Mouse (Mus musculus) embryonic facial prominence, embryonic 10.5 days (tissue): ENCODE measurements around the gene Ppp1r35. TPM values are rescaled to one million over a fixed set of nuclear protein-coding genes. Genes with fewer than 3 reads are reported as not detected.

Experiments used
- DNase-seq: peaks from one replicate; pipeline ENCODE4 v3.0.0-alpha.2; 2017; ENCODE audit warnings: low spot score
- H3K27ac ChIP-seq: fragments of 300-500 bp; sonication (generic); replicated peaks from 2 replicates; pipeline ENCODE4 v1.5.1; 2016; ENCODE audit warnings: mild to moderate bottlenecking
- H3K27me3 ChIP-seq: fragments of 300-500 bp; sonication (generic); replicated peaks from 2 replicates; pipeline ENCODE4 v1.6.1; 2016; ENCODE audit warnings: low read depth, mild to moderate bottlenecking; ENCODE audit not compliant: poor library complexity, severe bottlenecking
- H3K36me3 ChIP-seq: fragments of 300-500 bp; sonication (generic); replicated peaks from 2 replicates; pipeline ENCODE4 v1.6.1; 2016; ENCODE audit warnings: mild to moderate bottlenecking, moderate library complexity
- H3K4me1 ChIP-seq: fragments of 300-500 bp; sonication (generic); 2 replicates; pipeline ENCODE4 v1.6.1; 2016
- H3K4me3 ChIP-seq: fragments of 300-500 bp; sonication (generic); 2 replicates; pipeline ENCODE4 v1.5.1; 2016; ENCODE audit warnings: mild to moderate bottlenecking, moderate library complexity
- H3K9me3 ChIP-seq: fragments of 300-500 bp; sonication (generic); 2 replicates; pipeline ENCODE4 v1.6.1; 2016; ENCODE audit warnings: mild to moderate bottlenecking
- WGBS: fragments of 180-500 bp; shearing (Covaris S2); methylation state at CpG from one replicate; pipeline ENCODE4 v1.1.7; 2016; 5-methylcytosine and 5-hydroxymethylcytosine counted together
- polyA plus RNA-seq: library from polyadenylated mRNA; unstranded; fragments of >200 nt; fragmentation: Nextera tagmentation; extraction: Ambion mirVana; gene quantifications from 2 replicates; pipeline ENCODE4 v1.2.1, GENCODE M21; 2016

Ppp1r35 gene
- polyA plus RNA-seq, 1 experiment from 2014 or later = 49.1 TPM

GRCm38 (mm10) chr5:137788946-137789531, 10.4 kb downstream of the Ppp1r35 start:
- peaks cover 12% of the 10 kb centered on the region for H3K36me3 ChIP-seq
- H3K27me3 ChIP-seq = peaks cover 12% of the 10 kb centered on the region; the same call in 1 of the 2 replicates
- WGBS = 91% methylated on average over 2 of the region's 2 CpGs
- DNase-seq = no peak
- no peak overlapping the region for H3K4me3 ChIP-seq
- peaks cover 21% of the 10 kb centered on the region for H3K4me1 ChIP-seq
- no peak overlapping the region for H3K27ac ChIP-seq
- no peaks in the 10 kb centered on the region for H3K9me3 ChIP-seq

- H3K9me3 ChIP-seq = no peaks in the 10 kb centered on the region
- peaks cover 12% of the 10 kb centered on the region; the same call in 1 of the 2 replicates for H3K27me3 ChIP-seq
- H3K27ac ChIP-seq = no peak overlapping the region
- no peak for DNase-seq
- peaks cover 4% of the 10 kb centered on the region for H3K4me1 ChIP-seq
- H3K4me3 ChIP-seq = no peak overlapping the region
- no peaks in the 10 kb centered on the region for H3K36me3 ChIP-seq
Observed at GRCm38 (mm10) chr5:137791553-137791952, 12.9 kb downstream of the Ppp1r35 start.

- 75% methylated on average over 3 of the region's 3 CpGs for WGBS
- DNase-seq = no peak
Observed at GRCm38 (mm10) chr5:137796606-137797005, 18.0 kb downstream of the Ppp1r35 start.

GRCm38 (mm10) chr5:137800917-137801316, 22.3 kb downstream of the Ppp1r35 start:
- Histone ChIP-seq H3K36me3 (no peaks in the 10 kb centered on the region), H3K4me3 (no peak overlapping the region), H3K4me1 (no peaks in the 10 kb centered on the region), H3K27ac (no peak overlapping the region), H3K9me3 (no peaks in the 10 kb centered on the region), H3K27me3 (no peaks in the 10 kb centered on the region)
- no peak for DNase-seq
- 80% methylated on average over 3 of the region's 3 CpGs for WGBS

More at GRCm38 (mm10) chr5:137796606-137797005, 18.0 kb downstream of the Ppp1r35 start:
- H3K36me3 ChIP-seq = no peaks in the 10 kb centered on the region
- H3K9me3 ChIP-seq = no peaks in the 10 kb centered on the region
- H3K27me3 ChIP-seq = no peaks in the 10 kb centered on the region
- H3K4me1 ChIP-seq = no peaks in the 10 kb centered on the region
- H3K4me3 ChIP-seq = no peak overlapping the region
- no peak overlapping the region for H3K27ac ChIP-seq

GRCm38 (mm10) chr5:137806158-137806557, 27.5 kb downstream of the Ppp1r35 start:
- no peak overlapping the region for H3K27ac ChIP-seq
- H3K36me3 ChIP-seq = no peaks in the 10 kb centered on the region
- no peaks in the 10 kb centered on the region for H3K27me3 ChIP-seq
- H3K4me3 ChIP-seq = no peak overlapping the region
- DNase-seq = no peak
- H3K4me1 ChIP-seq = no peaks in the 10 kb centered on the region
- WGBS = 73% methylated on average over 1 of the region's 1 CpGs
- H3K9me3 ChIP-seq = no peaks in the 10 kb centered on the region

GRCm38 (mm10) chr5:137808316-137808715, 29.7 kb downstream of the Ppp1r35 start:
- H3K27ac ChIP-seq = no peak overlapping the region
- H3K4me3 ChIP-seq = no peak overlapping the region
- H3K4me1 ChIP-seq = no peaks in the 10 kb centered on the region
- 90% methylated on average over 5 of the region's 5 CpGs for WGBS
- no peaks in the 10 kb centered on the region for H3K36me3 ChIP-seq
- no peak for DNase-seq
- no peaks in the 10 kb centered on the region for H3K9me3 ChIP-seq
- no peaks in the 10 kb centered on the region for H3K27me3 ChIP-seq

- no peaks in the 10 kb centered on the region for H3K9me3 ChIP-seq
- H3K36me3 ChIP-seq = no peaks in the 10 kb centered on the region
- no peak overlapping the region for H3K27ac ChIP-seq
- H3K27me3 ChIP-seq = no peaks in the 10 kb centered on the region
- DNase-seq = no peak
- no peak overlapping the region for H3K4me3 ChIP-seq
- no peaks in the 10 kb centered on the region for H3K4me1 ChIP-seq
- 73% methylated on average over 4 of the region's 4 CpGs for WGBS
Observed at GRCm38 (mm10) chr5:137817466-137818222, 39.0 kb downstream of the Ppp1r35 start.

GRCm38 (mm10) chr5:137822126-137822525, 43.5 kb downstream of the Ppp1r35 start:
- no peaks in the 10 kb centered on the region for H3K36me3 ChIP-seq
- WGBS = 56% methylated on average over 4 of the region's 4 CpGs
- H3K4me3 ChIP-seq = no peak overlapping the region
- no peaks in the 10 kb centered on the region for H3K27me3 ChIP-seq
- no peaks in the 10 kb centered on the region for H3K9me3 ChIP-seq
- no peak overlapping the region for H3K27ac ChIP-seq
- no peak for DNase-seq
- H3K4me1 ChIP-seq = no peaks in the 10 kb centered on the region

GRCm38 (mm10) chr5:137822602-137823001, 44.0 kb downstream of the Ppp1r35 start:
- Histone ChIP-seq H3K4me3 (no peak overlapping the region), H3K27ac (no peak overlapping the region)
- 93% methylated on average over 1 of the region's 1 CpGs for WGBS

GRCm38 (mm10) chr5:137823455-137824045, 44.9 kb downstream of the Ppp1r35 start:
- Histone ChIP-seq H3K36me3 (no peaks in the 10 kb centered on the region), H3K4me3 (no peak overlapping the region)
- 94% methylated on average over 6 of the region's 6 CpGs for WGBS

More at GRCm38 (mm10) chr5:137822602-137823001, 44.0 kb downstream of the Ppp1r35 start:
- no peak for DNase-seq
- Histone ChIP-seq H3K9me3 (no peaks in the 10 kb centered on the region), H3K4me1 (no peaks in the 10 kb centered on the region), H3K27me3 (no peaks in the 10 kb centered on the region), H3K36me3 (no peaks in the 10 kb centered on the region)

GRCm38 (mm10) chr5:137825030-137825429, 46.4 kb downstream of the Ppp1r35 start:
- no peak for DNase-seq
- 87% methylated on average over 3 of the region's 3 CpGs for WGBS
- Histone ChIP-seq H3K4me1 (no peaks in the 10 kb centered on the region), H3K27me3 (no peaks in the 10 kb centered on the region), H3K9me3 (no peaks in the 10 kb centered on the region), H3K27ac (no peak overlapping the region), H3K4me3 (no peak overlapping the region), H3K36me3 (no peaks in the 10 kb centered on the region)

More at GRCm38 (mm10) chr5:137823455-137824045, 44.9 kb downstream of the Ppp1r35 start:
- no peak for DNase-seq
- no peak overlapping the region for H3K27ac ChIP-seq
- no peaks in the 10 kb centered on the region for H3K27me3 ChIP-seq
- H3K9me3 ChIP-seq = no peaks in the 10 kb centered on the region
- no peaks in the 10 kb centered on the region for H3K4me1 ChIP-seq

- no peaks in the 10 kb centered on the region for H3K4me1 ChIP-seq
- no peaks in the 10 kb centered on the region for H3K9me3 ChIP-seq
- no peaks in the 10 kb centered on the region for H3K27me3 ChIP-seq
- WGBS = 85% methylated on average over 2 of the region's 2 CpGs
- no peaks in the 10 kb centered on the region for H3K36me3 ChIP-seq
- no peak overlapping the region for H3K27ac ChIP-seq
- H3K4me3 ChIP-seq = no peak overlapping the region
- no peak for DNase-seq
Observed at GRCm38 (mm10) chr5:137825971-137826370, 47.3 kb downstream of the Ppp1r35 start.

- Histone ChIP-seq H3K36me3 (no peaks in the 10 kb centered on the region), H3K27me3 (no peaks in the 10 kb centered on the region), H3K27ac (no peak overlapping the region), H3K9me3 (no peaks in the 10 kb centered on the region), H3K4me1 (no peaks in the 10 kb centered on the region), H3K4me3 (no peak overlapping the region)
- WGBS = 73% methylated on average over 7 of the region's 7 CpGs
- DNase-seq = no peak
Observed at GRCm38 (mm10) chr5:137826421-137826820, 47.8 kb downstream of the Ppp1r35 start.
